Mouse (Mus musculus) adrenal gland, postnatal 36 days (tissue): ENCODE measurements around the gene BC048403. TPM values are rescaled to one million over a fixed set of nuclear protein-coding genes. Genes with fewer than 3 reads are reported as not detected.
A peak's percentile ranks its signal among the peaks of the same experiment; 100 is the strongest.

Source experiments
- DNase-seq, 2 experiments: peaks; one replicate each; pipeline ENCODE4 v3.0.0; 2021; ENCODE audit warnings: mixed read lengths in 1 of 2
- total RNA-seq, 2 experiments: library from RNA; stranded (reverse); gene quantifications; 2 replicates each; pipeline ENCODE4 v1.2.3; 2021

The BC048403 gene
- total RNA-seq, 2 experiments from 2014 or later: 9.0 to 13.3 TPM

DNA sequence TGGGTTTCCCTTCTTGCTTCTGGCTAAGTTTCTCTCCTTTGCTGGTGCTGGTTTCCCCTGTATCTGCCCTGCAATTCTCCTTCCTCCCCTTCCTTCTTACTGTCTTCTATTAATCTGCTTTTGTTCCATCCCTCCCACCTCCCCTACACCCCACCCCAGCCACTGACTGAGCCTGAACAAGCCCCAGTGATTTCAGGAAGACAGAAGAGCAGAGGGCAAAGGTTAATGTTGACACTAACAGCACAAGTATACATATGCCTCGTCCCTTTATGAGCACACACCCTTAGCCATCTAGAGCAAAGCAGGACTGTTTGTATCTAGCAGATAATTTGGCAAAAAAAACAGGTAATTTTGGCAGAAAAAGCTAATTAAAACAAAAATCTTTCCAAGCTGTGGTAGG, 16.1 kb downstream of the BC048403 start:
- no peak for DNase-seq

GRCm38 (mm10) chr10:121756677-121757076, 16.9 kb downstream of the BC048403 start:
- no peak for DNase-seq

DNA sequence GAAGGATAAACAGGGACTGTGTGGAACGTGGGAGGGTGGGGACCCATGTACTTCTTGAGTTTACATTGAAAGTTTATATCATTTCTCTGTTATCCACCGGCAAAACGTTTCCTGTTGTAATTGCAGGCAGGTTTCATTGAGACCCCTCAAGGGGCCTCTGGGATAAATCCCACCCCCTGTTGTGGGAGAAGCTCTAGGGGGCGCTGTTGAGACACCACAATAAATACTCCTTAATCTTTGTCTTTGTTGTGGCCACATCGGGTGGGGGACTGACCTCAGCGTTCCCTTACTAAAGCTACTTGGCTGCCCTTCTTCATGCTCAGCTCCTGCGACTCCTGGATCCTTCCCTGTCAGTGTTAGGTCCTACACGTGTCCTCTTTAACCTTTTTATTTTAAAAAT, 19.4 kb downstream of the BC048403 start:
- DNase-seq: peak in 1 of 2 experiments; percentile 4

DNA sequence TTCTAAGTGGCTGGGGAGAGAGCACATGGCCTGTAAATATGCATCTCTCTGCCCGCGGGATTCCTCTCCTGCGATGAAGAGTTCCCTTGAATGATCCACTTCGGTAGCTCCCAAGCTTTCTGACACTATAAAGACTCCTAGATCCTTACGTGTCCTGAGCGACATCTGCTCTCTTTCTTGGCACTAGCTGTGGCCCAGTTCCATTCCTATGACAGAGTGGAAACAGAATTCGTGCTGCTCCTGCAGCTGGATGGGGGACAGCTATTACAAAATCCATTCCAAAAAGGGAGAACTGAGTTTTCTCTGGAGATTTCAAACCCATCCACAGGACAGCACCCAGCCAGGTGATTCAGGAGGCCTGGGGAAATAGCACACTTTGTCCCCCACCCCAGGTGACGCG, 22.4 kb downstream of the BC048403 start:
- no peak for DNase-seq

DNA sequence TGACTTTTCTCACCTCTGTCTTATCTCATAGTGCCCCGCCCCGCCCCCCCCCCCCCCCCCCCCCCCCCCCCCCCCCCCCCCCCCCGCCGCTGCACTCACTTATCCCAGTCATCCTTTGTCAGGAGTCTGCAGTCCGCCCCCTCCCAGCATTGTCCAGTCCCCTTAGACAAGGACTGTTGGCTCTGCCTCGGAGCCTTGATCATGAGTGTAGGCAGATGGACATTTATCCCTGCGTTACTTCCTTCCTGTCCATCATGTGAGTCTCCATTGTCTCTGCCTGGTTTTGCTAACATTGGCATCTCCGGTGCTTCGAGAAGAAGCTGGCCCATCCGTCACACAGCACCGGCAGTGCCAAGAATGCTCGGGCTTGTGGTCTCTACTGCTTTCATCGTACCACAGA, 23.5 kb downstream of the BC048403 start:
- no peak for DNase-seq

- DNase-seq: no peak
These were observed 24.9 kb downstream of the BC048403 start for GRCm38 (mm10) chr10:121764469-121765173.

- DNase-seq: no peak
These were observed 25.7 kb downstream of the BC048403 start for GRCm38 (mm10) chr10:121765174-121766057.

- DNase-seq: peak; percentile 24 to 32
These were observed 27.6 kb downstream of the BC048403 start for GRCm38 (mm10) chr10:121767295-121767694.

DNA sequence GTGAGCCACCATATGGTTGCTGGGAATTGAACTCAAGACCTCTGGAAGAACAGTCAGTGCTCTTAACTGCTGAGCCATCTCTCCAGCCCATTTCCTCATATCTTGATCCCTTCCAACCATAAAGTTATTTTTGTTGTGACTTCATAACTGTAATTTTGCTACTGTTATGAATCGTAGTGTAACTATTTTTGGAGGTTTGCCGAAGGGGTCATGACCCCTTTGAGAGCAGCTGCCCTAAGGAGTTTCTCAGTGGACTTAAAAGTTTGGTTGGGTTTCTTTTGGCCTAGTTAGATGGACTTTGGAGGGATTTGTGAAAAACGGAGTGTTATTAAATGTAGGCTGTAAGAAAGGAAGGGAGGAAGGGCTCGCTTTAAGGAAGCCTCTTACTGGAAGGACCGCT, 30.0 kb downstream of the BC048403 start:
- DNase-seq: no peak

DNA sequence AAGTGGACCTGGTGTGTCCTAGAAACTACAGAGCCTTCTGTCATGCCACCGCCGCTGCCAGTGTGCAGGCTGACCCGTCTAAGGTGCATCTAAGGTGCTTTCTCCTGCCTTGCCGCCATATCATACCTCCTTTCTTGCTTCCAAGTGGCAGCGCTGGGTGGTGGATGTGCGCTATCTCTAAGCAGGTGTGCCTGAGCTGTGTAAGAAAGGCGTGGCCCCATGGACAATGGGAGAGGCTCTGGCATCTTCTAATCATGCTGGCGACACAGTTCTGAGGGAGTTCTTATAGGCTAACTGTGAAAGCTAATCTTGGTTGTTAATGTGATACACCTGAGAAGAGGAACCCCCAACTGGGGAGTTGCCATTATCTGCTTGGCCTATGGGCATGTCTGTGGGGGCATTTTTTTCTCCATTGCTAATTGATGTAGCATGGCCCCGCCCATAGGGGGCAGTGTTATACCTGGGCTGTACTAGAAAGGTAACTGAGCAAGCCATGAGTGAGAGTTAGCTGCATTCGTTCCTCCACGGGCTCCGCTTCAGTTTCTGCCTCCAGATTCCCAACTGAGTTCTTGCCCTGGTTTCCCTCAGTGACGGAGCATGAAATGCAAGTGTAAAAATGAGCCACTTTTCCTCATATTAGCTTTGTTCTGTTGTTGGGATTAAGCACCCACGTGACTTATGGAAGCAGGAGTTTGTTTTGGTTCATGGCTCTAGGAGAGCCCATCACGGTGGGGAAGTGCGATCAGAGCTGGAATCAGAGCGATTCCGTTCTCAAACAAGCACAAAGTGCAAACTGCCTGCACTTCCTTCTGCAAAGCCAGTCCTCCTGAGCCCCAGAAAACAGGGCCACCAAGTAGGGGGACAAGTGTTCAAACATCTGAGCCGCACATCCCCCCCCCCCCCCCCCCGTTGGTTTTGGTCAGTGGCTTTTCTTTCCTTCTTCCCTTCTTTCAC, 31.2 kb downstream of the BC048403 start:
- peak; percentile 53 to 62 for DNase-seq

- no peak for DNase-seq
These were observed 34.1 kb downstream of the BC048403 start for GRCm38 (mm10) chr10:121773813-121774212.

GRCm38 (mm10) chr10:121775990-121776389, 36.3 kb downstream of the BC048403 start:
- no peak for DNase-seq

- DNase-seq: no peak
These were observed 41.4 kb downstream of the BC048403 start for GRCm38 (mm10) chr10:121781159-121781558.

DNA sequence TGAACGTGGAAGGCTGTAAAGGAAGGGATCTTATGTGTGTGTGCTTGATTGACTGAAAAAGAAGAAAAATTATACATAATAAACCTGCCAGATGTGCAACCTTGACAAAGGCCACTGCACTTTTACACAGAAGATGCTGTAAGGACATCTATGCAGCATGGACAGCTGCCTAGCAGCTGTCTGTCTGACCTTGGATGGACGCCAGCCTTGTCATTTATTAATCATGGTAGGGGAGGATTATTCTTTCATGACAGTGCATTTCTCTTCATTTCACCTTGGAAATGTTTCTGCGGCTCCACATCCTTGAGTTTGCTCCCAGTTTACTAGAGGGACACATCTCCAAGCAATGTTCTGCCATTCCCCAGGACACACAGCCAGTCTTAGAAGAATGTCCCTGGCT, 48.8 kb downstream of the BC048403 start:
- DNase-seq: peak; percentile 58 to 67

- DNase-seq: no peak
These were observed 50.3 kb downstream of the BC048403 start for GRCm38 (mm10) chr10:121790078-121790477.

DNA sequence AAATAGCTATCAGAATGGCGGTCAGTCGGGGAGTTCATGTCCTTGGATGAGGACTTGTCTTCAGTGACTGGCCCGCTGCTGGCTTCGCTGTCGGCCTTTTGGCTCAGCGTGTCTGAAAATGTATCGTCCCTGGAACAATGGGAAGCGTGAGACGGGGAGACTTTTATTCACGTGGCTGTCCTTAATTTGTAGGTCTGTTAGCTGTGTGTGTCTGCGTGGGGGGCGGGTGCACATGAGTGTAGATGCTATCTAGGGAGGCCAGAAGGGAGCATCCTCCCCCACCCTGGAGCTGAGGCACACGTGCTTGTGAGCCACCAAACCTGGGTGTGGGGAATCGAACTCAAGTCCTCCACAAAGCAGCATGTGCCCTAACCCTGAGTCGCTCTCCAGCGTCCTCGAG, 52.9 kb downstream of the BC048403 start:
- no peak for DNase-seq

DNA sequence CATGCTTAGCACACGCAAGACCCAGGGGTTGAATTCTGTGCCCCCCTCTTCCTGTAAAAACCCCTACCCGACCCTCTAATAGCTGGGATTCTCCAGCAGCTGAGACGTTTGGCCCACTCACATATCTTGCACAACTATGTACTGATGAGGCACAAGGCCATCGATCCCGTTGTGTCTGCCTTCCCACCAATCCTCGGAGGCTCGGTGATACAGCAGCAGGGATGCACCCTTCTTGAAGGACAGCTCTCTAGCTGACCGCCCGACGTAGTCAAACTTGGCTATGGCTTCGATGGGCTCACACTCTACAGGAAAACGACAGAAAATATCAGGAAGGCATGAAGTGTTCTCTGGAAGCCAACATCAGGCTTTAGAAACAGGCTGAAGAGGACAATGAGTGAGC, 54.7 kb downstream of the BC048403 start:
- no peak for DNase-seq

- peak; percentile 11 to 30 for DNase-seq
These were observed 56.5 kb downstream of the BC048403 start for GRCm38 (mm10) chr10:121796027-121796802.

DNA sequence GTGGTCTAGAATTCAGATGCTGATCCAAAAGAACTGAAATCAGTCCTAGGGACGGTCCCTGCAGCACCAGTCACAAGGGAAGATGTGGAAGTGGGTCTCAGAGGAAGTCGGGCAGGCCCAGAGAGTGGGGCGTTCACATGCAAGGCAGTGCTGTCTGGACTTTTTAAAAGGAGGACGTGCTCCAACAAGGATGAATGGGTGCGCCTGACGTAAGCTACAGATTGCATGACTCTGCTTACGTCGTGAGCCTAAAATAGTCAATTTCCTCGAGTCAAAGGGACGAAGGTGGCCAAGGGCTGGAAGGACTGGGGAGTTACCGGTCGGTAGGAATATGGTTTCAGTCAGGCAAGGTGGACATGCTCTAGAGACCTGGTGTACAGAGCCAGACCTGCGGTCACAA, 60.3 kb downstream of the BC048403 start:
- DNase-seq: no peak
